Mouse (Mus musculus) neural tube, embryonic 11.5 days (tissue): ENCODE measurements around the gene Pam. TPM values are rescaled to one million over a fixed set of nuclear protein-coding genes. Genes with fewer than 3 reads are reported as not detected.
"Not testable (repeated sequence)": the region's sequence is repeated elsewhere in the genome, so short reads cannot be mapped to it uniquely, and the experiment has no call there.

ENCODE experiments used
- ATAC-seq: fragments of 200-750 bp; cut with Nextera tagmentation; 2 replicates; pipeline ENCODE4 v1.8.0; 2017; ENCODE audit warnings: moderate number of reproducible peaks, mild to moderate bottlenecking, moderate TSS enrichment, moderate library complexity; ENCODE audit not compliant: insufficient read depth, low FRiP score, low TSS enrichment
- DNase-seq: peaks from one replicate; pipeline ENCODE4 v3.0.0-alpha.2; 2015; ENCODE audit warnings: low spot score
- H3K27ac ChIP-seq: fragments of 300-500 bp; sonication (generic); 2 replicates; pipeline ENCODE4 v1.5.1; 2014; ENCODE audit warnings: low read depth, mild to moderate bottlenecking, low read length
- H3K27me3 ChIP-seq: fragments of 300-500 bp; sonication (generic); 2 replicates; pipeline ENCODE4 v1.6.1; 2014; ENCODE audit warnings: mild to moderate bottlenecking, low read length, mixed read lengths; ENCODE audit not compliant: control insufficient read depth, insufficient read depth
- H3K36me3 ChIP-seq: fragments of 300-500 bp; sonication (generic); 2 replicates; pipeline ENCODE4 v1.6.1; 2014; ENCODE audit warnings: mild to moderate bottlenecking, low read length, moderate library complexity, mixed read lengths; ENCODE audit not compliant: control insufficient read depth, insufficient read depth
- H3K4me1 ChIP-seq: fragments of 300-500 bp; sonication (generic); 2 replicates; pipeline ENCODE4 v1.6.1; 2014; ENCODE audit warnings: low read length, mixed read lengths; ENCODE audit not compliant: control insufficient read depth, insufficient read depth
- H3K4me2 ChIP-seq: fragments of 300-500 bp; sonication (generic); 2 replicates; pipeline ENCODE4 v1.6.1; 2014; ENCODE audit warnings: low read depth, mild to moderate bottlenecking, moderate library complexity
- H3K4me3 ChIP-seq: fragments of 300-500 bp; sonication (generic); 2 replicates; pipeline ENCODE4 v1.5.1; 2014; ENCODE audit warnings: low read depth, low read length
- H3K9ac ChIP-seq: fragments of 300-500 bp; sonication (generic); 2 replicates; pipeline ENCODE4 v1.6.1; 2014; ENCODE audit warnings: mild to moderate bottlenecking, low read length
- H3K9me3 ChIP-seq: fragments of 300-500 bp; sonication (generic); 2 replicates; pipeline ENCODE4 v1.6.1; 2016; ENCODE audit warnings: low read length; ENCODE audit not compliant: control insufficient read depth
- WGBS: fragments of 180-500 bp; shearing (Covaris S2); extraction: QIAGEN DNeasy Blood & Tissue Kit; methylation state at CpG from one replicate; pipeline ENCODE4 v1.1.7; 2014; 5-methylcytosine and 5-hydroxymethylcytosine counted together
- polyA plus RNA-seq: library from polyadenylated mRNA; unstranded; fragments of >200 nt; fragmentation: Nextera tagmentation; extraction: Ambion mirVana; gene quantifications from 2 replicates; pipeline ENCODE4 v1.2.1, GENCODE M21; 2014

Gene Pam
- polyA plus RNA-seq, 1 experiment from 2014 or later: 18.8 TPM

GRCm38 (mm10) chr1:97769294-97769903, 326.0 kb downstream of the Pam start:
- H3K36me3 ChIP-seq: no peaks in the 10 kb centered on the region
- peak; percentile 41 for DNase-seq
- WGBS: under 1% methylated on average over 37 of the region's 40 CpGs
- peak overlapping the region; percentile 88 for H3K9ac ChIP-seq
- peak overlapping the region; percentile 58 for H3K4me2 ChIP-seq
- H3K27ac ChIP-seq: peak overlapping the region; percentile 77
- peaks cover 5% of the 10 kb centered on the region; the same call in 1 of the 2 replicates for H3K4me1 ChIP-seq
- peak; percentile 66 for ATAC-seq
- H3K9me3 ChIP-seq: no peaks in the 10 kb centered on the region
- H3K4me3 ChIP-seq: peak overlapping the region; percentile 92
- H3K27me3 ChIP-seq: no peaks in the 10 kb centered on the region

GRCm38 (mm10) chr1:97768906-97769293, 326.5 kb downstream of the Pam start:
- Histone ChIP-seq H3K27me3 (no peaks in the 10 kb centered on the region), H3K4me3 (peak overlapping the region; percentile 92), H3K4me2 (peak overlapping the region; percentile 58), H3K9ac (peak overlapping the region; percentile 88), H3K9me3 (no peaks in the 10 kb centered on the region), H3K36me3 (no peaks in the 10 kb centered on the region), H3K4me1 (peaks cover 5% of the 10 kb centered on the region; the same call in 1 of the 2 replicates), H3K27ac (no peak overlapping the region)
- no peak for DNase-seq
- ATAC-seq: no peak
- 14% methylated on average over 7 of the region's 7 CpGs for WGBS

GRCm38 (mm10) chr1:97768089-97768488, 327.4 kb downstream of the Pam start:
- H3K27ac ChIP-seq: no peak overlapping the region
- 92% methylated on average over 2 of the region's 2 CpGs for WGBS
- H3K4me3 ChIP-seq: no peak overlapping the region
- no peak overlapping the region for H3K9ac ChIP-seq
- H3K4me2 ChIP-seq: peak overlapping the region; percentile 20; the same call in 1 of the 2 replicates
- H3K36me3 ChIP-seq: no peaks in the 10 kb centered on the region
- H3K4me1 ChIP-seq: peaks cover 5% of the 10 kb centered on the region; the same call in 1 of the 2 replicates
- DNase-seq (no peak), ATAC-seq (no peak)
- H3K9me3 ChIP-seq: no peaks in the 10 kb centered on the region
- no peaks in the 10 kb centered on the region for H3K27me3 ChIP-seq

- ATAC-seq, H3K4me3 ChIP-seq, H3K27me3 ChIP-seq, DNase-seq, H3K4me1 ChIP-seq, H3K36me3 ChIP-seq, H3K9ac ChIP-seq, H3K9me3 ChIP-seq, H3K4me2 ChIP-seq, H3K27ac ChIP-seq: not testable (repeated sequence)
- 87% methylated on average over 4 of the region's 4 CpGs for WGBS
Observed at GRCm38 (mm10) chr1:97765712-97766111, 329.7 kb downstream of the Pam start.

DNA sequence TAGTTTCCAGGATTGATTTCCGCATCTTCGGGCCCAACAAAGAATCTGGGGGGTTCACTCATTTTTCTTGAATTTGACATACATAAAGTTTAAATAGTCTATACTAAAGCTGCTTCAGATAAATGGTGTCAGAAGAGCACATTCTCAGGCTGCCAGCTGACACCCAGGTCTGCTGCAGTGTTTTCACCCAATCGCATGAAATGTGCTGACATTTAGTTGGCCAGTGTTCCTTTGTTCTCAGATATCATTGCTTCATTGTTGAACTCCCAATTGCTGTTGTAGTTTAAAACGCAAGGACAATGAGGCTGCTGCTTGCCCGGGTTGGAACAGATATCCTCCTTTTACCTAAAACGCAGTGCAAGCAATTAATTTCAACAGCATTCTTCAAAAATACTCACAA, 334.0 kb downstream of the Pam start:
- ATAC-seq (no peak), DNase-seq (no peak)
- 77% methylated on average over 6 of the region's 6 CpGs for WGBS

DNA sequence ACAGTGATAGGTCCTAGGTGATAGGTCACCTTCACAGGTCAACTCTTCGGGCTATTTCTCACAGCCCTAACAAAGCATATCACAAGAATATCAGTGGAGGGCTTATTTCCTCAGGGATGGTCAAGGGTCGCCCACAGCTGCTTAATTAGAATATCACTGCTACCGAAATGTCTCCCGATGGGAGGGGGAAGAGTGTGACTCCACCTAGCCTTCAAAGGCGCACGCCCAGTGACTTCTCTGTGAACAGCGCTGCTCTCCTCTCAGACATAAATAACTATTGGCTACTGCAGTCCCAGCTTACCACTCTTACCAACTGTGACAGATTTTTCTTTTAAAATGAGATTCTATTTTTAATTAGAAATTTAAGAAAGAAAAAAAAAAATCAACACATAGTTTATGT, 334.8 kb downstream of the Pam start:
- H3K27me3 ChIP-seq: no peaks in the 10 kb centered on the region
- no peak overlapping the region for H3K4me2 ChIP-seq
- no peak for DNase-seq
- no peaks in the 10 kb centered on the region for H3K9me3 ChIP-seq
- no peak overlapping the region for H3K9ac ChIP-seq
- WGBS: 82% methylated on average over 7 of the region's 7 CpGs
- ATAC-seq: no peak
- no peak overlapping the region for H3K27ac ChIP-seq
- no peaks in the 10 kb centered on the region for H3K36me3 ChIP-seq
- H3K4me1 ChIP-seq: no peaks in the 10 kb centered on the region
- H3K4me3 ChIP-seq: no peak overlapping the region

More for the DNA sequence above, 334.0 kb downstream of the Pam start:
- no peaks in the 10 kb centered on the region for H3K27me3 ChIP-seq
- no peaks in the 10 kb centered on the region for H3K36me3 ChIP-seq
- no peak overlapping the region for H3K27ac ChIP-seq
- no peaks in the 10 kb centered on the region for H3K4me1 ChIP-seq
- no peak overlapping the region for H3K9ac ChIP-seq
- H3K9me3 ChIP-seq: no peaks in the 10 kb centered on the region
- no peak overlapping the region for H3K4me2 ChIP-seq
- no peak overlapping the region for H3K4me3 ChIP-seq

DNA sequence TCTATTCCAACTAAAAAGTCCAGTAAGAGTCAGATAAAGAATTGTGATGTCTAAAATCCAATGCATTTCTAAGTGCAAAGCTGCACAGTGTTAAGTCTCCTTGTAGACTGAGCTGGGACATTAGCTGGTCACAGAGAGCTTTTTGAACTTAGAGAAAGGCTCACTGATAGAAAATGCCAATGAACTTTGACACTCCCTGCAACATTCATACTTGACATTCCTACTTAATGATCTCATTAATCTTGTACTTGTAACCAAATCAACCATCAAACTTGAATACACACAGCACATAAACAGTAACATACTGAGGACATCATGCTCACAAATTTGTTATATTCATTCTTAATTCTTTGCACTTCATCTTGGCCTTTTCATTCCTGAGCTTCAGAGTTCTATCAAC, 335.6 kb downstream of the Pam start:
- no peaks in the 10 kb centered on the region for H3K4me1 ChIP-seq
- DNase-seq: no peak
- no peak overlapping the region for H3K27ac ChIP-seq
- no peaks in the 10 kb centered on the region for H3K27me3 ChIP-seq
- H3K4me3 ChIP-seq: no peak overlapping the region
- H3K4me2 ChIP-seq: no peak overlapping the region
- H3K9ac ChIP-seq: no peak overlapping the region
- ATAC-seq: no peak
- H3K36me3 ChIP-seq: no peaks in the 10 kb centered on the region
- no peaks in the 10 kb centered on the region for H3K9me3 ChIP-seq

- Histone ChIP-seq H3K27ac (no peak overlapping the region), H3K36me3 (no peaks in the 10 kb centered on the region), H3K4me3 (no peak overlapping the region), H3K9ac (no peak overlapping the region), H3K27me3 (no peaks in the 10 kb centered on the region), H3K4me1 (no peaks in the 10 kb centered on the region), H3K4me2 (no peak overlapping the region), H3K9me3 (no peaks in the 10 kb centered on the region)
- DNase-seq: no peak
- WGBS: 80% methylated on average over 4 of the region's 4 CpGs
- ATAC-seq: no peak
Observed at GRCm38 (mm10) chr1:97754392-97754791, 341.1 kb downstream of the Pam start.

GRCm38 (mm10) chr1:97753216-97753615, 342.2 kb downstream of the Pam start:
- Histone ChIP-seq H3K27me3 (no peaks in the 10 kb centered on the region), H3K4me2 (no peak overlapping the region), H3K9ac (no peak overlapping the region), H3K4me1 (no peaks in the 10 kb centered on the region), H3K4me3 (no peak overlapping the region), H3K27ac (no peak overlapping the region), H3K36me3 (no peaks in the 10 kb centered on the region), H3K9me3 (no peaks in the 10 kb centered on the region)
- ATAC-seq: no peak
- DNase-seq: no peak
